Mouse (Mus musculus) hindbrain, embryonic 13.5 days (tissue): ENCODE data around the gene Egfem1. TPM values are rescaled to one million over a fixed set of nuclear protein-coding genes. Genes with fewer than 3 reads are reported as not detected.

ENCODE experiments used
- ATAC-seq: fragments of 200-750 bp; cut with Nextera tagmentation; 2 replicates; pipeline ENCODE4 v1.8.0; 2017; ENCODE audit warnings: moderate TSS enrichment; ENCODE audit not compliant: low FRiP score
- H3K27ac ChIP-seq: fragments of 300-500 bp; sonication (generic); 2 replicates; pipeline ENCODE4 v1.5.1; 2015; ENCODE audit warnings: inconsistent platforms, mild to moderate bottlenecking, moderate library complexity
- H3K27me3 ChIP-seq: fragments of 300-500 bp; sonication (generic); 2 replicates; pipeline ENCODE4 v1.6.1; 2015; ENCODE audit warnings: mild to moderate bottlenecking, inconsistent platforms
- H3K36me3 ChIP-seq: fragments of 300-500 bp; sonication (generic); 2 replicates; pipeline ENCODE4 v1.6.1; 2015; ENCODE audit warnings: mild to moderate bottlenecking, inconsistent platforms
- H3K4me1 ChIP-seq: fragments of 300-500 bp; sonication (generic); replicated peaks from 2 replicates; pipeline ENCODE4 v1.6.1; 2015; ENCODE audit warnings: inconsistent platforms
- H3K4me2 ChIP-seq: fragments of 300-500 bp; sonication (generic); 2 replicates; pipeline ENCODE4 v1.6.1; 2015; ENCODE audit warnings: inconsistent platforms, mild to moderate bottlenecking, moderate library complexity
- H3K4me3 ChIP-seq: fragments of 300-500 bp; sonication (generic); 2 replicates; pipeline ENCODE4 v1.5.1; 2015; ENCODE audit warnings: mild to moderate bottlenecking, inconsistent platforms
- H3K9ac ChIP-seq: fragments of 300-500 bp; sonication (generic); 2 replicates; pipeline ENCODE4 v1.6.1; 2015; ENCODE audit warnings: mild to moderate bottlenecking, inconsistent platforms
- H3K9me3 ChIP-seq: fragments of 300-500 bp; sonication (generic); 2 replicates; pipeline ENCODE4 v1.6.1; 2016; ENCODE audit warnings: inconsistent platforms
- WGBS: fragments of 180-500 bp; shearing (Covaris S2); methylation state at CpG from one replicate; pipeline ENCODE4 v1.1.7; 2015; 5-methylcytosine and 5-hydroxymethylcytosine counted together
- polyA plus RNA-seq: library from polyadenylated mRNA; unstranded; fragments of >200 nt; fragmentation: Nextera tagmentation; extraction: Ambion mirVana; gene quantifications from 2 replicates; pipeline ENCODE4 v1.2.1, GENCODE M21; 2015

Gene Egfem1
- polyA plus RNA-seq: 5.1 and 7.0 TPM in 2 replicates

- Histone ChIP-seq H3K9me3 (no peaks in the 10 kb centered on the region), H3K36me3 (no peaks in the 10 kb centered on the region), H3K4me3 (peak within 1 kb of the TSS; percentile 62), H3K27me3 (peaks cover 19% of the 10 kb centered on the region; the same call in 1 of the 2 replicates), H3K4me2 (peak within 1 kb of the TSS; percentile 96), H3K27ac (peak within 1 kb of the TSS; percentile 53), H3K4me1 (peaks cover 22% of the 10 kb centered on the region), H3K9ac (peak within 1 kb of the TSS; percentile 67)
- ATAC-seq: peak; percentile 75
- 3% methylated on average over 12 of the region's 12 CpGs for WGBS
Measured at GRCm38 (mm10) chr3:29081952-29082295, at the start of gene Egfem1. Egfem1 (plus strand) TSS chr3:29082023.

GRCm38 (mm10) chr3:29033107-29033506, 48.7 kb upstream of the Egfem1 start:
- Histone ChIP-seq H3K4me2 (no peak overlapping the region), H3K27me3 (peaks cover 6% of the 10 kb centered on the region; the same call in 1 of the 2 replicates), H3K9me3 (no peaks in the 10 kb centered on the region), H3K27ac (no peak overlapping the region), H3K9ac (no peak overlapping the region), H3K4me3 (no peak overlapping the region), H3K36me3 (no peaks in the 10 kb centered on the region), H3K4me1 (peaks cover 7% of the 10 kb centered on the region)
- ATAC-seq: no peak
- 61% methylated on average over 2 of the region's 2 CpGs for WGBS

- H3K4me3 ChIP-seq: no peak overlapping the region
- no peaks in the 10 kb centered on the region for H3K36me3 ChIP-seq
- no peaks in the 10 kb centered on the region for H3K9me3 ChIP-seq
- H3K9ac ChIP-seq: no peak overlapping the region
- WGBS: 5% methylated on average over 3 of the region's 3 CpGs
- no peak overlapping the region for H3K27ac ChIP-seq
- ATAC-seq: peak; percentile 71
- 0 out of 2 replicates have a peak, but pooled peaks cover 4% of the 10 kb centered on the region for H3K4me1 ChIP-seq
- no peak overlapping the region for H3K4me2 ChIP-seq
- peaks cover 6% of the 10 kb centered on the region; the same call in 1 of the 2 replicates for H3K27me3 ChIP-seq
Measured at GRCm38 (mm10) chr3:29036146-29036545, 45.7 kb upstream of the Egfem1 start.

GRCm38 (mm10) chr3:29036620-29037019, 45.2 kb upstream of the Egfem1 start:
- H3K27me3 ChIP-seq: peaks cover 6% of the 10 kb centered on the region; the same call in 1 of the 2 replicates
- H3K9ac ChIP-seq: no peak overlapping the region
- ATAC-seq: no peak
- H3K9me3 ChIP-seq: no peaks in the 10 kb centered on the region
- H3K36me3 ChIP-seq: no peaks in the 10 kb centered on the region
- no peak overlapping the region for H3K4me2 ChIP-seq
- no peak overlapping the region for H3K4me3 ChIP-seq
- no peak overlapping the region for H3K27ac ChIP-seq
- 0 out of 2 replicates have a peak, but pooled peaks cover 4% of the 10 kb centered on the region for H3K4me1 ChIP-seq

- WGBS: 42% methylated on average over 7 of the region's 7 CpGs
- Histone ChIP-seq H3K27ac (no peak overlapping the region), H3K4me2 (no peak overlapping the region), H3K9ac (no peak overlapping the region), H3K9me3 (no peaks in the 10 kb centered on the region), H3K4me1 (no peaks in the 10 kb centered on the region), H3K27me3 (no peaks in the 10 kb centered on the region), H3K36me3 (no peaks in the 10 kb centered on the region), H3K4me3 (no peak overlapping the region)
- ATAC-seq: no peak
Measured at GRCm38 (mm10) chr3:29040064-29040463, 41.8 kb upstream of the Egfem1 start.

- Histone ChIP-seq H3K36me3 (no peaks in the 10 kb centered on the region), H3K4me3 (no peak overlapping the region), H3K27ac (no peak overlapping the region), H3K4me2 (no peak overlapping the region), H3K9me3 (no peaks in the 10 kb centered on the region), H3K4me1 (peaks cover 14% of the 10 kb centered on the region), H3K27me3 (no peaks in the 10 kb centered on the region), H3K9ac (no peak overlapping the region)
- no peak for ATAC-seq
- WGBS: 31% methylated on average over 5 of the region's 5 CpGs
Measured at GRCm38 (mm10) chr3:29046281-29046680, 35.5 kb upstream of the Egfem1 start.

GRCm38 (mm10) chr3:29047273-29047932, 34.4 kb upstream of the Egfem1 start:
- H3K27ac ChIP-seq: peak overlapping the region; percentile 41
- no peaks in the 10 kb centered on the region for H3K36me3 ChIP-seq
- no peak overlapping the region for H3K9ac ChIP-seq
- no peak overlapping the region for H3K4me3 ChIP-seq
- no peaks in the 10 kb centered on the region for H3K27me3 ChIP-seq
- H3K4me2 ChIP-seq: peak overlapping the region; percentile 28
- H3K9me3 ChIP-seq: no peaks in the 10 kb centered on the region
- no peak; the same call in 1 of the 2 replicates for ATAC-seq
- WGBS: 62% methylated on average over 14 of the region's 14 CpGs
- H3K4me1 ChIP-seq: peaks cover 14% of the 10 kb centered on the region

- ATAC-seq: no peak
- 76% methylated on average over 4 of the region's 4 CpGs for WGBS
Measured at GRCm38 (mm10) chr3:29063156-29063555, 18.7 kb upstream of the Egfem1 start.

GRCm38 (mm10) chr3:29068428-29069098, 13.3 kb upstream of the Egfem1 start:
- peak; percentile 88 for ATAC-seq
- Histone ChIP-seq H3K9ac (no peak overlapping the region), H3K4me1 (peaks cover 2% of the 10 kb centered on the region; the same call in 1 of the 2 replicates), H3K27ac (peak overlapping the region; percentile 26; the same call in 1 of the 2 replicates), H3K4me3 (no peak overlapping the region), H3K27me3 (no peaks in the 10 kb centered on the region), H3K36me3 (no peaks in the 10 kb centered on the region), H3K4me2 (no peak overlapping the region), H3K9me3 (no peaks in the 10 kb centered on the region)
- WGBS: 53% methylated on average over 6 of the region's 6 CpGs

More at GRCm38 (mm10) chr3:29063156-29063555, 18.7 kb upstream of the Egfem1 start:
- no peak overlapping the region for H3K27ac ChIP-seq
- no peak overlapping the region for H3K4me2 ChIP-seq
- no peaks in the 10 kb centered on the region for H3K9me3 ChIP-seq
- H3K4me1 ChIP-seq: no peaks in the 10 kb centered on the region
- no peaks in the 10 kb centered on the region for H3K36me3 ChIP-seq
- no peaks in the 10 kb centered on the region for H3K27me3 ChIP-seq
- H3K4me3 ChIP-seq: no peak overlapping the region
- no peak overlapping the region for H3K9ac ChIP-seq

- Histone ChIP-seq H3K27ac (no peak overlapping the region), H3K4me2 (no peak overlapping the region), H3K4me3 (no peak overlapping the region), H3K27me3 (no peaks in the 10 kb centered on the region), H3K36me3 (no peaks in the 10 kb centered on the region), H3K9me3 (no peaks in the 10 kb centered on the region), H3K9ac (no peak overlapping the region), H3K4me1 (peaks cover 2% of the 10 kb centered on the region; the same call in 1 of the 2 replicates)
- ATAC-seq: no peak
- WGBS: 93% methylated on average over 4 of the region's 4 CpGs
Measured at GRCm38 (mm10) chr3:29071315-29071714, 10.5 kb upstream of the Egfem1 start.

GRCm38 (mm10) chr3:29081517-29081916, 306 bp upstream of the Egfem1 start:
- Histone ChIP-seq H3K27ac (peak overlapping the region; percentile 53; the same call in 1 of the 2 replicates), H3K4me2 (peak overlapping the region; percentile 96), H3K4me1 (peaks cover 22% of the 10 kb centered on the region), H3K4me3 (peak overlapping the region; percentile 62), H3K9me3 (no peaks in the 10 kb centered on the region), H3K27me3 (peaks cover 19% of the 10 kb centered on the region; the same call in 1 of the 2 replicates), H3K36me3 (no peaks in the 10 kb centered on the region), H3K9ac (peak overlapping the region; percentile 67)
- WGBS: 13% methylated on average over 13 of the region's 13 CpGs
- ATAC-seq: peak; percentile 49; the same call in 1 of the 2 replicates

GRCm38 (mm10) chr3:29082296-29082995, 623 bp downstream of the Egfem1 start:
- H3K4me2 ChIP-seq: peak overlapping the region; percentile 96
- WGBS: 0% methylated on average over 47 of the region's 59 CpGs
- peak overlapping the region; percentile 53 for H3K27ac ChIP-seq
- peak overlapping the region; percentile 62 for H3K4me3 ChIP-seq
- H3K4me1 ChIP-seq: peaks cover 22% of the 10 kb centered on the region
- H3K36me3 ChIP-seq: no peaks in the 10 kb centered on the region
- H3K9me3 ChIP-seq: no peaks in the 10 kb centered on the region
- peaks cover 19% of the 10 kb centered on the region; the same call in 1 of the 2 replicates for H3K27me3 ChIP-seq
- peak; percentile 89 for ATAC-seq
- H3K9ac ChIP-seq: peak overlapping the region; percentile 67
